Mouse (Mus musculus) heart, postnatal 0 days (tissue): ENCODE measurements around the gene Serpinb9b. TPM values are rescaled to one million over a fixed set of nuclear protein-coding genes. Genes with fewer than 3 reads are reported as not detected.

Source experiments
- ATAC-seq: fragments of 200-750 bp; cut with Nextera tagmentation; 2 replicates; pipeline ENCODE4 v1.8.0; 2017; ENCODE audit warnings: low read depth, moderate number of reproducible peaks, moderate library complexity; ENCODE audit not compliant: insufficient read depth
- DNase-seq: peaks from one replicate; pipeline ENCODE4 v3.0.0-alpha.2; 2016; ENCODE audit warnings: low spot score
- H3K27ac ChIP-seq: fragments of 300-500 bp; sonication (generic); 2 replicates; pipeline ENCODE4 v1.5.1; 2014; ENCODE audit warnings: low read depth, mild to moderate bottlenecking
- H3K27me3 ChIP-seq: fragments of 300-500 bp; sonication (generic); 2 replicates; pipeline ENCODE4 v1.6.1; 2014; ENCODE audit warnings: low read length, mixed read lengths; ENCODE audit not compliant: control insufficient read depth, insufficient read depth
- H3K36me3 ChIP-seq: fragments of 300-500 bp; sonication (generic); replicated peaks from 2 replicates; pipeline ENCODE4 v1.6.1; 2014; ENCODE audit warnings: low read length, mixed read lengths; ENCODE audit not compliant: control insufficient read depth, insufficient read depth
- H3K4me1 ChIP-seq: fragments of 300-500 bp; sonication (generic); 2 replicates; pipeline ENCODE4 v1.6.1; 2014; ENCODE audit warnings: antibody characterized with exemption; ENCODE audit not compliant: control insufficient read depth, insufficient read depth
- H3K4me2 ChIP-seq: fragments of 300-500 bp; sonication (generic); 2 replicates; pipeline ENCODE4 v1.6.1; 2014; ENCODE audit warnings: low read depth, mild to moderate bottlenecking, low read length, moderate library complexity
- H3K4me3 ChIP-seq: fragments of 300-500 bp; sonication (generic); 2 replicates; pipeline ENCODE4 v1.5.1; 2014; ENCODE audit warnings: low read depth, low read length
- H3K9ac ChIP-seq: fragments of 300-500 bp; sonication (generic); replicated peaks from 2 replicates; pipeline ENCODE4 v1.6.1; 2014; ENCODE audit warnings: low read depth, low read length, mixed read lengths
- H3K9me3 ChIP-seq: fragments of 300-500 bp; sonication (generic); replicated peaks from 2 replicates; pipeline ENCODE4 v1.6.1; 2016; ENCODE audit warnings: low read length; ENCODE audit not compliant: control insufficient read depth
- CTCF ChIP-seq: IDR thresholded peaks from 2 replicates; pipeline ENCODE4 v1.5.1; 2016; ENCODE audit warnings: antibody characterized with exemption, control low read depth, low read depth
- EP300 ChIP-seq: IDR thresholded peaks from 2 replicates; pipeline ENCODE4 v1.6.1; 2016; ENCODE audit warnings: antibody characterized with exemption, low read depth
- WGBS: fragments of 180-500 bp; shearing (Covaris S2); extraction: QIAGEN DNeasy Blood & Tissue Kit; methylation state at CpG from one replicate; pipeline ENCODE4 v1.1.7; 2014; 5-methylcytosine and 5-hydroxymethylcytosine counted together
- polyA plus RNA-seq: library from polyadenylated mRNA; unstranded; fragments of >200 nt; fragmentation: Nextera tagmentation; extraction: Ambion mirVana; gene quantifications from 2 replicates; pipeline ENCODE4 v1.2.1, GENCODE M21; 2015
- total RNA-seq: library from RNA; depleted of rRNA; stranded (reverse); fragments of >200 nt; gene quantifications from 2 replicates; pipeline ENCODE4 v1.2.3, GENCODE M21; 2014; ENCODE audit warnings: low replicate concordance; rRNA removed

The Serpinb9b gene
- total and polyA plus RNA-seq, 2 experiments from 2014 or later = 0.23 to 0.36 TPM

GRCm38 (mm10) chr13:33089566-33089965, 62.4 kb downstream of the Serpinb9b start:
- 22% methylated on average over 3 of the region's 3 CpGs for WGBS
- ATAC-seq = no peak

GRCm38 (mm10) chr13:33090546-33090945, 63.3 kb downstream of the Serpinb9b start:
- Histone ChIP-seq H3K4me1 (no peaks in the 10 kb centered on the region), H3K27me3 (no peaks in the 10 kb centered on the region), H3K9ac (no peak overlapping the region), H3K4me3 (no peak overlapping the region), H3K36me3 (no peaks in the 10 kb centered on the region), H3K4me2 (no peak overlapping the region), H3K27ac (no peak overlapping the region), H3K9me3 (no peaks in the 10 kb centered on the region)
- DNase-seq (no peak), ATAC-seq (no peak)
- TF ChIP-seq EP300 (no peak), CTCF (no peak)
- 42% methylated on average over 1 of the region's 1 CpGs for WGBS

More at GRCm38 (mm10) chr13:33089566-33089965, 62.4 kb downstream of the Serpinb9b start:
- H3K27ac ChIP-seq = no peak overlapping the region
- no peak overlapping the region for H3K4me3 ChIP-seq
- no peaks in the 10 kb centered on the region for H3K27me3 ChIP-seq
- no peaks in the 10 kb centered on the region for H3K9me3 ChIP-seq
- H3K9ac ChIP-seq = no peak overlapping the region
- no peaks in the 10 kb centered on the region for H3K36me3 ChIP-seq
- H3K4me2 ChIP-seq = no peak overlapping the region
- TF ChIP-seq EP300 = no peak
- no peak for TF ChIP-seq CTCF
- DNase-seq = no peak
- H3K4me1 ChIP-seq = no peaks in the 10 kb centered on the region; the same call in 1 of the 2 replicates

- ATAC-seq (no peak), DNase-seq (no peak)
- no peak overlapping the region for H3K4me3 ChIP-seq
- H3K36me3 ChIP-seq = no peaks in the 10 kb centered on the region
- no peaks in the 10 kb centered on the region for H3K4me1 ChIP-seq
- H3K27ac ChIP-seq = no peak overlapping the region
- no peak overlapping the region for H3K9ac ChIP-seq
- H3K9me3 ChIP-seq = no peaks in the 10 kb centered on the region
- WGBS = 81% methylated on average over 1 of the region's 1 CpGs
- no peak for TF ChIP-seq EP300
- no peak for TF ChIP-seq CTCF
- no peaks in the 10 kb centered on the region for H3K27me3 ChIP-seq
- no peak overlapping the region for H3K4me2 ChIP-seq
Observed at GRCm38 (mm10) chr13:33091306-33091705, 64.1 kb downstream of the Serpinb9b start.

Other genes starting within 250 kb of the Serpinb9b start
- gene Mylk4, start 243.5 kb upstream of the Serpinb9b start, total RNA-seq = 1.6 and 5.6 TPM in 2 replicates
- 2.4 and 2.8 TPM in 2 replicates for gene Mylk4, start 243.5 kb upstream of the Serpinb9b start, polyA plus RNA-seq
- 33.1 and 66.7 TPM in 2 replicates for gene Wrnip1, start 225.4 kb upstream of the Serpinb9b start, total RNA-seq
- 11.2 and 12.1 TPM in 2 replicates for gene Wrnip1, start 225.4 kb upstream of the Serpinb9b start, polyA plus RNA-seq
- gene D930007J09Rik, start 224.6 kb upstream of the Serpinb9b start, total RNA-seq = not detected in 2 replicates
- not detected in 2 replicates for gene D930007J09Rik, start 224.6 kb upstream of the Serpinb9b start, polyA plus RNA-seq
- gene Serpinb1a, start 176.2 kb upstream of the Serpinb9b start, total RNA-seq = 1.8 and 19.6 TPM in 2 replicates
- 13.8 and 16.1 TPM in 2 replicates for gene Serpinb1a, start 176.2 kb upstream of the Serpinb9b start, polyA plus RNA-seq
- gene Serpinb1c, start 129.2 kb upstream of the Serpinb9b start, total RNA-seq = not detected in 2 replicates
- 0.16 and 0.25 TPM in 2 replicates for gene Serpinb1c, start 129.2 kb upstream of the Serpinb9b start, polyA plus RNA-seq
- gene Serpinb6b, start 62.2 kb upstream of the Serpinb9b start, total RNA-seq = 46.1 and 66.6 TPM in 2 replicates
- gene Serpinb6b, start 62.2 kb upstream of the Serpinb9b start, polyA plus RNA-seq = 23.4 and 30.8 TPM in 2 replicates
- gene Serpinb9, start 24.2 kb upstream of the Serpinb9b start, total RNA-seq = 3.9 and 5.5 TPM in 2 replicates
- gene Serpinb9, start 24.2 kb upstream of the Serpinb9b start, polyA plus RNA-seq = 6.3 and 7.9 TPM in 2 replicates
- gene Serpinb1b, start 51.2 kb downstream of the Serpinb9b start, total RNA-seq = 0.50 TPM in 1 of 2 replicates, not detected in the other
- gene Serpinb1b, start 51.2 kb downstream of the Serpinb9b start, polyA plus RNA-seq = 0.22 TPM in 1 of 2 replicates, not detected in the other
- not detected in 2 replicates for gene Serpinb9c, start 132.3 kb downstream of the Serpinb9b start, total RNA-seq
- not detected in 2 replicates for gene Serpinb9c, start 132.3 kb downstream of the Serpinb9b start, polyA plus RNA-seq
- gene Serpinb9d, start 165.5 kb downstream of the Serpinb9b start, total RNA-seq = not detected in 2 replicates
- gene Serpinb9d, start 165.5 kb downstream of the Serpinb9b start, polyA plus RNA-seq = not detected in 2 replicates
- not detected in 2 replicates for gene Serpinb9e, start 222.2 kb downstream of the Serpinb9b start, total RNA-seq
- gene Serpinb9e, start 222.2 kb downstream of the Serpinb9b start, polyA plus RNA-seq = not detected in 2 replicates